In the genomic region with DNA sequence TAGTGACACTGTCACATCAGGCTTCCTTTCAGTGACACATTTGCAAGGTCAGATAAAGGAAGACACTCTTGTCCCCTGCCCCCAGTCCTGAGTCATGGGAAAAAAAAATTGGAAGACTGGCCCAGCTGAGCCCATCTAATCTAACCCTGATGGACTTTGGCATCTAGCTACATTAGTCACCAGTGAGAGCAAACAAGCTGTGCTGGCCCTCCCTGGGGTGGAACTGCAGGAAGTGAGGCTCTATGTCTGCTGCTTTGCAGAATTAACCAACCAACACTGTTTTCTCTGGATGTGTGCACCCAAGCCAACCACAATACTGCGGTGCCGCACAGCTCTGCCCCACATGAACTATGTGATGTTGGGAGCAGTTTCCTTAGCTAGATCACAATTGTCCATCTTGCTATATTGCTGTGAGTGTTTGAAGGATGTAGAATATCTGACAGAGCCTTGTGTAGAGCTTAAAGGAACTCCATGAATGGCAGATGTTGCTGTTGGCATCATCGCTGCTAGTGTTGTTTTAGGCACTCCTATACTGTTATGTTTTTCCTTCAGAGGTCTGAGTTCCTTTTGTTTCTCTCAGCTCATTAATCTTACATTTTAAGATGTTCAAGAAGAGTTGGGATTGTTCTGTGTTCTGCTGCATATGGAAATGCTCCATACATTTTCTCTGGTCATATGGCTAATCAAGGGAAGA, we compare ENCODE assay signal across 8 mouse cellular contexts. TPM values are rescaled to one million over a fixed set of nuclear protein-coding genes. Genes with fewer than 3 reads are reported as not detected.
DNase-seq lines count a peak whose midpoint lies in the region; TF ChIP-seq lines count a peak whose summit lies in the region.
"Had no signal": no experiment of that assay in that cellular context is flagged by ENCODE, and none has a peak within 500 bp of the region (broad histone marks: within the 10 kb centered on the region; RNA-seq: fewer than 3 reads in every experiment).

No protein-coding gene starts in this region.

- H3K4me1 ChIP-seq in kidney, adult 2 months (ENCODE audit: control insufficient read depth, insufficient read depth, low read length): peaks cover 24% of the 10 kb centered on the region

- TF ChIP-seq POLR2A in kidney, adult 2 months (IDR thresholded peaks at IDR 0.05; ENCODE audit: low read depth, low read length): no peak

- WGBS in kidney, adult 2 months: 37% methylated on average over 3 of the region's 3 CpGs

- peak; percentile 67 for DNase-seq in adrenal gland, postnatal 10 days
- peak; percentile 19 for DNase-seq in gastrocnemius, postnatal 10 days
- DNase-seq in kidney, adult 2 months: peak; percentile 88
- DNase-seq in lung, postnatal 14 days: peak; percentile 17
- no peak for DNase-seq in cerebellum, adult 8-10 months
- DNase-seq in cerebellum, postnatal 4 days (ENCODE audit: low spot score in 2 of 2): no peak
- no peak for DNase-seq in layer of hippocampus, adult 9-10 months (ENCODE audit: low spot score)

- H3K4me3 ChIP-seq in kidney, adult 2 months (ENCODE audit: insufficient read depth, low read depth, low read length): no peak overlapping the region

- no peaks in the 10 kb centered on the region for H3K36me3 ChIP-seq in kidney, adult 2 months (ENCODE audit: control insufficient read depth, insufficient read depth, low read length)

- H3K27me3 ChIP-seq in kidney, adult 2 months (replicated peaks; ENCODE audit: control insufficient read depth, insufficient read depth, low read length): no peaks in the 10 kb centered on the region

- TF ChIP-seq CTCF in kidney, adult 2 months (conservative IDR thresholded peaks at IDR 0.05; ENCODE audit: insufficient read depth, insufficient read length, low read depth, low read length): no peak

- H3K27ac ChIP-seq in kidney, adult 2 months (ENCODE audit: insufficient read depth, low read depth, low read length): peak overlapping the region; percentile 74

RNA-seq across cellular contexts. Expression of gene Plxna2, which starts 42.6 kb away (rescaled TPM):
- total RNA-seq in adrenal gland, postnatal 10 days (2021): 10 to 100 TPM; 14.2 to 16.8 TPM
- 10 to 100 TPM; 15.8 to 20.0 TPM for total RNA-seq in gastrocnemius, postnatal 10 days (2021)
- polyA plus RNA-seq in kidney, adult 2 months (2012; rRNA removed): 5.1 and 5.9 TPM in 2 replicates
- polyA plus RNA-seq: activated CD4-positive, CD25-positive, alpha-beta regulatory T cell, adult 4 months had no signal

Comparison
In these comparisons a context has a peak if more than half of its experiments do, and no peak if none do; other contexts are left out.
1. DNase-seq: peak in adrenal gland, postnatal 10 days (single experiment), gastrocnemius, postnatal 10 days (single experiment), kidney, adult 2 months (single experiment) and lung, postnatal 14 days (single experiment); none in cerebellum, adult 8-10 months (single experiment), cerebellum, postnatal 4 days (0 of 2) and layer of hippocampus, adult 9-10 months (single experiment).